Mouse (Mus musculus): ENCODE measurements around the gene Pycard. TPM values are rescaled to one million over a fixed set of nuclear protein-coding genes. Genes with fewer than 3 reads are reported as not detected.
A peak's percentile ranks its signal among the peaks of the same experiment; 100 is the strongest.
"Not testable (repeated sequence)": the region's sequence is repeated elsewhere in the genome, so short reads cannot be mapped to it uniquely, and the experiment has no call there.

Pycard gene
- polyA plus RNA-seq, 1 experiment from 2014 or later, result 33.8 TPM

DNA sequence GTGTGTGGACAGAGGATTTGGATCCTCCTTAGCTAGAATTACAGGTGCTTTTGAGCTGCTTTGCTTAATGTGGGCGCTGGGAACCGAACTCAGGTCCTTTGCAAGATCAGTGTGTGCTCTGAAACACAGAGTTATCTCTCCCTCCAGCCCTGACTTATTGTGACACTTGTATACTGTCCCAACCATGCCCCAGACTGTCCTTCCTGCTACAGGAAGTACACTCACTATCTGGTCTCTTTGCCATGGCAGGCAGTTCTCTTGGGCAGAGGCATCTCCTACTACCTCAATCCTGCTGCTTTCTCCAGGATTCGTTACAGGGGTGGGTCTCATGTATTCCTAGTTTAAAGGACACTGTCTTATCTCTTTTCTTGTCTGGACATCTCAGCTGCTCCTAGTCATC lies 24.6 kb upstream of the Pycard start:
- no peak for ATAC-seq
- no peak overlapping the region for H3K27ac ChIP-seq
- no peak overlapping the region for H3K4me2 ChIP-seq
- H3K9me3 ChIP-seq (replicated peaks), result no peaks in the 10 kb centered on the region
- H3K36me3 ChIP-seq, result no peaks in the 10 kb centered on the region
- H3K27me3 ChIP-seq (replicated peaks), result no peaks in the 10 kb centered on the region
- 44% methylated on average over 3 of the region's 3 CpGs for WGBS (ENCODE audit: insufficient replicate concordance)
- H3K9ac ChIP-seq, result no peak overlapping the region
- no peak overlapping the region for H3K4me3 ChIP-seq
- H3K4me1 ChIP-seq, result no peaks in the 10 kb centered on the region

DNA sequence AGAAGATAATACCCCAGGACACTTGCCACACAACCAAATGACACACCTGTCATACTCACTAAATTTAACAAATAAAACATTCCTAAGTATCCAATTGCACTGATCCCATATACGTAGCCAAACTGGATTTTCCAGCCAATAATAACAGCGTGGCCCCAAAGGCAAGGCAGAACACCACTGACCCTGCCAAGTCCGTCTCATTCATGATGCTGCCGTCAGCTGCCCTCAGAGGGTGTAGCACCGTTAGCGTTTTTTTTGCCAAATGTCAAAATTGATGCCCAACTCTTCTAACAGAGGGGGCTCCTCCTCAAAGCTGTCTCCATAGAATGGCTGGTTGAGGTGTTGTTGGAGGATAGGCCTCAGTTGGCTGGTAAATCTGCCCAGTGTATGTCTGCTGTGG lies 23.0 kb upstream of the Pycard start:
- H3K4me2 ChIP-seq, result no peak overlapping the region
- 83% methylated on average over 6 of the region's 6 CpGs for WGBS (ENCODE audit: insufficient replicate concordance)

DNA sequence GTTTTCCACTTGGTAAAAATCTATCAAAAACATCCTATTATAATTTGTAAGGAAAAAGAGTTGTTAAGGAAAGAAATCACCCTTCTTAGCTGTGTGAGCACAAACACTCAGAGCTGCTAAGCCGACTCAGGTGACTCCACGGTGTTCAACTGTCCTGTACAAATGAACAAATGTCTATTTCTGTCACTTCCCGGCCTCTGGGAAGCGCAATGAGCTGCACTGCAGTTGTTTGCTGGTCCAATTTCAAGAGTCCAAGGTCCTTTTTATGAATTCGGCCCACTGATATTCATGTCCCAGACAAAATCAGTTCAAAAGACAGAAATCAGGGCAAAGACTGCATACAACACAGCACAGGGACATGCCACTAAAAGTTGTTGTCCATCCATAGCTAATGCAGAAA lies 22.5 kb upstream of the Pycard start:
- not testable (repeated sequence) for H3K27ac ChIP-seq; ATAC-seq; H3K4me3 ChIP-seq; H3K27me3 ChIP-seq (replicated peaks); H3K36me3 ChIP-seq; H3K4me2 ChIP-seq; H3K9ac ChIP-seq; H3K9me3 ChIP-seq (replicated peaks); H3K4me1 ChIP-seq
- 54% methylated on average over 5 of the region's 5 CpGs for WGBS (ENCODE audit: insufficient replicate concordance)

More for the DNA sequence above, 23.0 kb upstream of the Pycard start:
- Histone ChIP-seq H3K36me3 (no peaks in the 10 kb centered on the region), H3K27ac (no peak overlapping the region), H3K4me3 (no peak overlapping the region), H3K9ac (no peak overlapping the region), H3K9me3 (replicated peaks) (no peaks in the 10 kb centered on the region), H3K27me3 (replicated peaks) (no peaks in the 10 kb centered on the region), H3K4me1 (no peaks in the 10 kb centered on the region)
- ATAC-seq, result no peak

DNA sequence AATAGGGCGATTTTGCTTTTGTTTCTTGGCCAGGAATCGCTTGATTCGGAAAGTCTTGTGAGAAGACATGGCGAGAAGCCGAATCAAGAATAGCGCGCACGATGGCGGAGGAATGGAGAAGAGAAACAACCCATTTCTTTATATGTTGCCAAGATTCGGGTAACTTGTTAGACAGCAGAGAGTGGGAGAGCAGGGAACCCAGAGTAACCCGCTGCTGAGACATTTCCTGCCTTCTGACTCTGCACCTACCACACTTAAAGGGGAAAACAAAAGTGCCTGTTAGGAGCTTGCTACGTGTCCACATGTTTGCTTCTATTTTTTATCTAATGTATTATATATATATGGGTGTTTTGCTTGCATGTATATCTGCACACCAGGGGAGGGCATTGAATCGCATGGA lies 19.4 kb upstream of the Pycard start:
- Histone ChIP-seq H3K27ac (no peak overlapping the region), H3K4me3 (no peak overlapping the region), H3K36me3 (no peaks in the 10 kb centered on the region), H3K4me2 (no peak overlapping the region), H3K27me3 (replicated peaks) (peaks cover 19% of the 10 kb centered on the region), H3K9ac (no peak overlapping the region), H3K4me1 (no peaks in the 10 kb centered on the region), H3K9me3 (replicated peaks) (no peaks in the 10 kb centered on the region)
- 75% methylated on average over 13 of the region's 13 CpGs for WGBS (ENCODE audit: insufficient replicate concordance)
- no peak for ATAC-seq

DNA sequence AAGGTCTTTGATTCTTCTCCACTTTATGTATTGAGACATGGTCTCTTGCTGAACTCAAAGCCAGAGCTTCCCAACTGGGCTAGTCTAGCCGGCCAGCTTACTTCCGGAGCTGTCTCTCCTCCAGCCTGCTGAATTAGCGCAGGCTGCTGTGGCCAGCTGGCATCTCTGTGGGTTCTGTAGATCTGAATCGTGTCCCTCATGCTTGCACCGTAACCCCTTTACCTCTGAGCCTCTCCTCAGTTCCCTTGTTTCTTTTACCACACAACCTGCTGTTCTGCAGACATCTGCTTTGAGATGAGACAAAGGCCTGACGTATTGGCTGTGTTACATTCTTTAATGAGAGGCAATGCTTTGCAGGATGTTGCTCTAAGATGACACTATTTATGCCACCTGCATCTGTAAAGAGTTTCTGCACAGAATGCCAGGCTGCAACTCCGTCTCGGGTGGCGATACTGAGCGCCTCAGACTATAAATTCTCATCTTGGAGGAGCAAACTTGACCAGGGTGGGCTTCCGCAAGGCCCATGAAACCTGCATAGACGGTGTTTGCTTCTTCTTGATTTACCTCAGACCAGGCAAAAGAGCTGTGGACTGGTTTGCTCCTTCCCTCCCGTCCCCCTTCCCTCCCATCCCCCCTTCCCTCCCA lies 18.6 kb upstream of the Pycard start:
- ATAC-seq, result no peak
- Histone ChIP-seq H3K4me2 (no peak overlapping the region), H3K9me3 (replicated peaks) (no peaks in the 10 kb centered on the region), H3K36me3 (no peaks in the 10 kb centered on the region), H3K4me3 (no peak overlapping the region), H3K27me3 (replicated peaks) (peaks cover 27% of the 10 kb centered on the region), H3K9ac (no peak overlapping the region), H3K27ac (no peak overlapping the region), H3K4me1 (no peaks in the 10 kb centered on the region)
- 73% methylated on average over 13 of the region's 13 CpGs for WGBS (ENCODE audit: insufficient replicate concordance)

DNA sequence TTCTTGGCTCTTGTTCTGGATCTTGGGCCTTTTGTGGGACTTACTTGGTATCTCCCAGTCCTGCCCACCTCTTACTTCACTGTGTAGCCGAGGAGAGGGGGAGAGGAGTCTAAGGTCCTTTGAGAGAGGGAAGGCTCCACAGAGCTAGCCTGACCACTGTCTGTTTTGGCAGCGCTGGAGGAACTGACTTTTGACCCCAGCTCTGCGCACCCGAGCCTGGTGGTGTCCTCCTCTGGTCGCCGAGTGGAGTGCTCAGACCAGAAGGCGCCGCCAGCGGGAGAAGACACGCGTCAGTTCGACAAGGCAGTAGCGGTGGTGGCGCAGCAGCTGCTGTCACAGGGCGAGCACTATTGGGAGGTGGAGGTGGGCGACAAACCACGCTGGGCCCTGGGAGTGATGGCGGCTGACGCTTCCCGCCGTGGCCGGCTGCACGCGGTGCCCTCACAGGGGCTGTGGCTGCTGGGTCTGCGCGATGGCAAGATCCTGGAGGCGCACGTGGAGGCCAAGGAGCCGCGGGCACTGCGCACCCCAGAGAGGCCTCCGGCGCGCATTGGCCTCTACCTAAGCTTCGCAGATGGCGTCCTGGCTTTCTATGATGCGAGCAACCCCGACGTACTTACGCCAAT lies 16.2 kb upstream of the Pycard start:
- Histone ChIP-seq H3K27me3 (replicated peaks) (peaks cover 45% of the 10 kb centered on the region), H3K4me1 (no peaks in the 10 kb centered on the region), H3K4me2 (peak overlapping the region; percentile 36), H3K36me3 (no peaks in the 10 kb centered on the region), H3K9me3 (replicated peaks) (no peaks in the 10 kb centered on the region), H3K27ac (no peak overlapping the region), H3K9ac (no peak overlapping the region), H3K4me3 (no peak overlapping the region)
- 43% methylated on average over 40 of the region's 40 CpGs for WGBS (ENCODE audit: insufficient replicate concordance)
- peak; percentile 18; the same call in 1 of the 2 replicates for ATAC-seq

DNA sequence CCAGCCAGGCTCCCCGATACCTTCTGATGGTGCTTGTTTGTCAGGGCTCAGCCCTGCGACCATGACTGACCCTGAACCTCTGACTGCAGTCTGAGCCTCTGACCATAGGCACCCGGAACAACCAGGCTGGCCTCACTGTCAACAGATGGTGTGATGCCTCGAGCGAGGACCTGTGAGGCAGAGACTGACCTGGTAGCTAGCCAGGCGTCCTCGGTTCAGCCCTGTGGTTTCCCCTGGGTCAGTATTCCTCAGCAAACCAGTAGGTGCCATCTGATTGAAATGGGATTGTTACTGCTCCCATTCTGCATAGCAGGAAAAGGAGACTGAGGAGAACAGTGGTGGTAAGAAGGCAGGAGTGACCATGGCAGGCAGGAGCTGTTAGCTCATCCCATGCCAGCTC lies 12.5 kb upstream of the Pycard start:
- H3K27ac ChIP-seq, result no peak overlapping the region
- WGBS (ENCODE audit: insufficient replicate concordance), result 59% methylated on average over 7 of the region's 7 CpGs
- H3K9me3 ChIP-seq (replicated peaks), result no peaks in the 10 kb centered on the region
- no peak overlapping the region for H3K4me3 ChIP-seq
- ATAC-seq, result no peak
- H3K9ac ChIP-seq, result no peak overlapping the region
- peaks cover 57% of the 10 kb centered on the region for H3K27me3 ChIP-seq (replicated peaks)
- no peaks in the 10 kb centered on the region for H3K36me3 ChIP-seq
- no peaks in the 10 kb centered on the region for H3K4me1 ChIP-seq
- no peak overlapping the region for H3K4me2 ChIP-seq

DNA sequence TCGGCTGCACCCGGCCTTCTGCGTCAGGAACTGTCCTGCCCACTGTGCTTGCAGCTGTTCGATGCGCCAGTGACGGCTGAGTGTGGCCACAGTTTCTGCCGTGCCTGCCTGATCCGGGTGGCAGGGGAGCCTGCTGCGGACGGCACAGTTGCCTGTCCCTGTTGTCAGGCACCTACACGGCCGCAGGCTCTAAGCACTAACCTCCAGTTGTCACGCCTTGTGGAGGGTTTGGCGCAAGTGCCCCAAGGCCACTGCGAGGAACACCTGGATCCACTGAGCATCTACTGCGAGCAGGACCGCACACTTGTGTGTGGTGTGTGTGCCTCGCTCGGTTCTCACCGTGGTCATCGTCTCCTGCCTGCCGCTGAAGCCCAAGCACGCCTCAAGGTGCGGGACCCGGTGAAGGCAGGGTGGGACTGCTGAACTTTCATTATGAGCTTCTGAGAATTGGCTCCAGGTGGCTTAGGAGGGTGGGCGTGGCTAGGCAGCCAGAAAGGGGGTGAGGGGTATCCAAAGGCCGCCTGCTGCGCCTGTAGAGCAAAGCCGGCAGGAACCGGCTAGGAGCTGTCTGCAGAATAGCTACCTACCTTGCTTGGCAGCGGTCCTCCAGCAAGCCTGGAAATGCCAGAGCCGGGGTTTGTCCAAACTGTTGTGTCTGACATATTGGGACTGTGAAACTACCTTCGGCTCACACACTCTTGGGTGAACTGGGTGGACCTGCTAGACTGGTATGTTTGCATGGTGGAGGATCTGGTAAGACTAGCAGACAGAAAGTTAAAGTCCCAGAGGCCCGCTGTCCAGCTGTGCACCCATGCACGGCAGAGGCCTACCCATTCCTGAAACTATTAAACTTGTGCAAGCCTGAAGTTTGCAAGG lies 11.1 kb upstream of the Pycard start:
- H3K4me1 ChIP-seq, result no peaks in the 10 kb centered on the region
- H3K27me3 ChIP-seq (replicated peaks), result peaks cover 48% of the 10 kb centered on the region
- peak overlapping the region; percentile 15; the same call in 1 of the 2 replicates for H3K4me2 ChIP-seq
- H3K4me3 ChIP-seq, result no peak overlapping the region
- ATAC-seq, result no peak
- H3K9ac ChIP-seq, result no peak overlapping the region
- H3K9me3 ChIP-seq (replicated peaks), result no peaks in the 10 kb centered on the region
- WGBS (ENCODE audit: insufficient replicate concordance), result 48% methylated on average over 35 of the region's 35 CpGs
- H3K27ac ChIP-seq, result no peak overlapping the region
- no peaks in the 10 kb centered on the region for H3K36me3 ChIP-seq

DNA sequence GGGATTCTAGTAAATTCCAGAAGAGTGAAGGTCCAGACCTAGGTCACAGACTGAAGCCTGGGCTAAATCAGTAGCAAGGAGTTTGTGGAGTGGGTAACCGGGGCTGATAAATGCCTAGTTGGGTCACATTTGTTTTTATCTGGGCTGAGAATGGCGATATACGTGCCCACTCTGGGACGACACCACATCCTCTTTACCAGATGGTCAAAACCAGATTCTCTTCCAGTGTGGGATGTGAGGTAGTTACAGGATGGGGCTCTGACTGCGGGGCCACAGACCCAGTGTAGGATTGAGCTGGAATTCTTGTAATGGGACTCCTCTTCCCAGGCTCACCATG lies 10.5 kb upstream of the Pycard start:
- Histone ChIP-seq H3K4me3 (no peak overlapping the region), H3K27ac (no peak overlapping the region), H3K4me2 (no peak overlapping the region; the same call in 1 of the 2 replicates), H3K9ac (no peak overlapping the region), H3K4me1 (no peaks in the 10 kb centered on the region), H3K36me3 (no peaks in the 10 kb centered on the region), H3K27me3 (replicated peaks) (peaks cover 42% of the 10 kb centered on the region), H3K9me3 (replicated peaks) (no peaks in the 10 kb centered on the region)
- ATAC-seq, result no peak
- 37% methylated on average over 5 of the region's 5 CpGs for WGBS (ENCODE audit: insufficient replicate concordance)

DNA sequence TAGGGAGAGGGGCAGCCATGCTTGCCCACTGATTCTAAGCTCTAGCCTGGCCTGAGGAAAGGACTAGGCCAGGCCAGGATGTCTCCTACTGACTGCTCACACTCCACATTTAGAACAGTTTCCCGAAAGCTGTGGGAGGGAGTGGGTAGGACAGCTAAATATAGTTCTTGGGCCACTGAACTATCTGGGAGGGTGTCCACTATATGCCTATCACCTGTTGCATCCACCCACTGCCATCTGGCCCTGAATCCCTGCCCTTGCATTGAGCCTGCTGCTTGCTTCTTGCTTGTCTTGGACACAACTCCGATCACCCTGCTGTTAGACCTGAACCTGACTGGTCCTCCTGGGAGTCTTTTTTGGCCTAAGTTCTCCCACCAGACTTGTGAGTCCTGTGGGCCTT lies 10.0 kb upstream of the Pycard start, which contains the start of gene Trim72:
Gene Trim72, plus strand, starts transcription at position 262 of the 400 bp plus-strand sequence.
- Histone ChIP-seq H3K4me1 (no peaks in the 10 kb centered on the region), H3K27ac (no peak within 1 kb of the TSS), H3K27me3 (replicated peaks) (peaks cover 40% of the 10 kb centered on the region), H3K4me2 (peak within 1 kb of the TSS; percentile 15; the same call in 1 of the 2 replicates), H3K4me3 (no peak within 1 kb of the TSS), H3K9ac (no peak within 1 kb of the TSS), H3K36me3 (no peaks in the 10 kb centered on the region), H3K9me3 (replicated peaks) (no peaks in the 10 kb centered on the region)
- ATAC-seq, result no peak
- WGBS (ENCODE audit: insufficient replicate concordance), result 71% methylated on average over 2 of the region's 2 CpGs

DNA sequence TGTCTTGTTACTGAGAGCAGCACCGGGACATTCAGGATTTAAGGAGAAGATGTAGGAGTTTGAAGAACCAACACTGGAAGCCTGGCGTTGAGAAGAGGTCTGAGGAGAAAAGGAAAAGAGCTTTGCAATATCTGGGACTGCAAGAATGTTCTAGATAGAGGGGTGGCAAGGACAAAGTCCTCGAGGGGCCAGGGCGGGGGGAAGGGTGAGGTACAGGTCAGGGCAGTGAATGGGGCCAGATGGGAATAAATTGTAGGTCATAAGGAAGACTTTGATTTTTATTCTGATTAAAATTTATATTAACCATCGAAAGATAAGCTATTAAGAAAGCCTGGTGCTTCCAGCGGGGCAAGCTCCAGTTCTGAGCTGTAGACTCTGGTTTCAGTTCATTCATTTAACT lies 9.4 kb upstream of the Pycard start:
- no peaks in the 10 kb centered on the region for H3K4me1 ChIP-seq
- ATAC-seq, result no peak
- 70% methylated on average over 6 of the region's 6 CpGs for WGBS (ENCODE audit: insufficient replicate concordance)
- no peak overlapping the region for H3K9ac ChIP-seq
- H3K27me3 ChIP-seq (replicated peaks), result peaks cover 38% of the 10 kb centered on the region
- H3K9me3 ChIP-seq (replicated peaks), result no peaks in the 10 kb centered on the region
- H3K36me3 ChIP-seq, result no peaks in the 10 kb centered on the region
- H3K27ac ChIP-seq, result no peak overlapping the region
- H3K4me3 ChIP-seq, result no peak overlapping the region
- H3K4me2 ChIP-seq, result no peak overlapping the region

Measured in liver, embryonic 12.5 days (tissue).